Mouse (Mus musculus): ENCODE measurements around the gene Srrm4.

The Srrm4 gene

DNA sequence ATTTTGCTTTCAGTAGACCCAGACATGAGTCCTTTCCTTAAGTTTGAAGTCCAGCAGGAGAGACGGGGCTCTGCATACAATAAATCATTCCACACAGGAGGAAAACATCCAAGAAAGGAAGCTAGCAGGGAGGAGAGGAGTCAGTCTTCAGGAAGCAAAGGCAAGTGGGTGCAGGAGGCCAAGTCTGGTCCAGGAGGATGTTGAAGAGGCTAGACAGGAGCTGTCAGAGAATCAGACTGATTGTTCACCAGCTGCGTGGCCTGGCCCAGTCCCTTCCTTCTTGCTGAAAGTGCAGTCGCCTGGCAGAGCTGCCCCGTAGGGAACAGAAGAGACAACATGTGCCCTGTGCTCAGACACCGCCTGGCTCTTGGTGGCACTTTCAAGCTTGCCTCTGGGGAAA, 100.8 kb downstream of the Srrm4 start:
- DNase-seq (ENCODE audit: low spot score in 2 of 2), result no peak

DNA sequence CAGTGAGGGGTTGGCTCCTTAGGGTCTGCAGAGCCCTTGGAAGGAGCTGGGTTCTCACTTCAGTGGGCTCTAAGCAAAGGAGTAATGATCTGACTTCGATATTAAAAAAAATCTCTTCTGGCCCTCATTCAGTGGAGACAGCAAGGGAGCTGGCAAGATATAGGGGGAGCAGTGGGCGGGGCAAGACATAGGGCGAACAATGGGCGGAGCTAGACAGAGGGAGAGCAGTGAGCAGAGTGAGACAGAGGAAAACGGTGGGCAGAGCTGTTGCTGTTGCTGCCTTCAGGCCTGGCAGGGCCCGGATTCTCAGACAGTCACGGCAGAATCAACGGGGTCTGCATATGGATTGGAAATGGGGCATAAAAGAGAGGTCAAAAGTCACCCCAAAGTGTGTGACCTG, 102.0 kb downstream of the Srrm4 start:
- no peak for DNase-seq (ENCODE audit: low spot score in 2 of 2)

DNA sequence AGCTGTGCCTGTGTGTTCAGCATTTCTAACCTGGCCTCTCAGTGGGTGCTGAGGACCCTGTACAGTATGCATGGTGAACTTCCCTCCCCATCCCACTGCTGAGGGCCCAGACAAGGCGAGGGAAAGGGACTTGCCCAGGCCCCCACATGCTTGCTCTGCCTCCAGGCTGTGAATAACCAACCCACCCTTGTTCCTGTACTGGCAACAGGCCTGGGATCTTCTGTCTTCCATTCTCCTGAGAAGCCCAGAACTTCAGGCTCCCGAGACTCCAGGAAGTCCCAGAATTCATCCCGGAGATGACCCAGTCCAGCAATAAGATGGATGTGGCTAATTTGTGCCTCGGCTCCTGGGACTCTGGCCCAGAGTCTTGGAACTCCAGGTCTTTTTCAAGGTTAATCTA, 105.5 kb downstream of the Srrm4 start:
- no peak for DNase-seq (ENCODE audit: low spot score in 2 of 2)

DNA sequence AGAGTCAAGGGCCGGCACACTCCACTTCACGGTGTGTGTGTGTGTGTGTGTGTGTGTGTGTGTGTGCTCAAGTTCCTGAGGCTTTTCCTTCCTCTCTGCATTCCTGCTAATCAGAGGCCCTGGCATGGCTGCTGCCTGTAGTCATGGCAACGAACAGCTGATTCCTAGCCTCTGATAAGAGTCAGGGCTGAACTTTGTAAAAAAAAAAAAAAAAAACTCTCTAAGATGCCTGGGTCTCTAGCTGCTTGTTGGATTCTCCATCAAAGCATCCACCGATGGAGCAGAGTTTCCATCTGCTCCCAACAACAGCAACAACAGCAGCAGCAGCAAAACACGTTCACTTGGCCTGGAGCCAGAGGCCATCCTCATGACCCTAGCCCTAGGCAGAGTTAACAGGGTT, 106.5 kb downstream of the Srrm4 start:
- no peak for DNase-seq (ENCODE audit: low spot score in 2 of 2)

DNA sequence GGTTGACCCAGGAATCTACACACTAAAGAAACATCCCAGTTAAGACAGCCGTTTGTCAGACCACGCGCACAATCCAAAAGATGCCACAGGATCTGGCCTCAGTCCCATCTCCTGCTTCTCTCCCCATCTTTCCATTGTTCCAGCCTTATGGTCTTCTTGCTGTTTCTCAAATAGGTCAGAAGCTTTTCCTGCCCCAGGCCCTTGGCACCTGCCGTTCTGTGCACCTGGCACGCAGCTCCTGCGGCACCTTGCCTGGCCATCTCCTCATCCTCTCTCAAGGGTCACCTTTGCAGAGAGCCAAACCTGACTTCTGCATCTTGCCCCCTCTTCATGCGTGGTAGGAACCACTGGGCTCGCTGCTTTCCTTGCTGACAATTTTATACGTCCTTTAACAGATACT, 107.4 kb downstream of the Srrm4 start:
- no peak for DNase-seq (ENCODE audit: low spot score in 2 of 2)

DNA sequence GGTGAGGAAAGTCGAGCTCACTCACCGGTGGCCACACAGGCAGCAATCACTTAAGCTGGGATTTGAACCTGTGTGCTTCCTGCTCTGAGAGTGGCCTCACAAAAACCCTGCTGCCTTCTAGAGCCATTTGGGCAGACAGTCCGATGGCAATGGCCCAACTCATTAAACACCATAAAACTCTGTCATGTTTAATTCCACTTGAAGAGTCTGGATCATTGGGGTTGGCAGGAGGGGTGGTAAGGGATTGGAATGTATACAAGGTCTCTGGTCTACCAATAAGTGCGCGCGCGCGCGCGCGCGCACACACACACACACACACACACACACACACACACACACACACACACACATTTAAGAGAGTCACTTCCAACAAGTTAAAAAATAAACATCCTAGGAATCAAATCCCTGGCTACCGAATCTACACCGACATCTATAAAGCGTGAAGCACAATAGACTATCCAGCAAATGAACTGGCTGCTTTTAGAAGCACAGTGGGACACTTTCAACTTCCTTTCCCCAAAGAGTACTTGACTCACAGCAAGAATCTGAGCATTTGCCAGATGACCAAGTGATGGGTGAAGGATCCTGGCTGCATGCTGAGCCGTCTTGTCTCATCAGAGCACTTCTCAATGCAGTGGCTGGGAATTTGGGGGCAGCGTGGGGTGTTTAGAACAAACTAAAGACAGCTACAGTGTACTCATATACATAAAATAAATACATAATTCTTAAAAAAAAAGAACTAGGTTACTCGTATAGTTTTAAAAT, 112.8 kb downstream of the Srrm4 start:
- no peak for DNase-seq (ENCODE audit: low spot score in 2 of 2)

DNA sequence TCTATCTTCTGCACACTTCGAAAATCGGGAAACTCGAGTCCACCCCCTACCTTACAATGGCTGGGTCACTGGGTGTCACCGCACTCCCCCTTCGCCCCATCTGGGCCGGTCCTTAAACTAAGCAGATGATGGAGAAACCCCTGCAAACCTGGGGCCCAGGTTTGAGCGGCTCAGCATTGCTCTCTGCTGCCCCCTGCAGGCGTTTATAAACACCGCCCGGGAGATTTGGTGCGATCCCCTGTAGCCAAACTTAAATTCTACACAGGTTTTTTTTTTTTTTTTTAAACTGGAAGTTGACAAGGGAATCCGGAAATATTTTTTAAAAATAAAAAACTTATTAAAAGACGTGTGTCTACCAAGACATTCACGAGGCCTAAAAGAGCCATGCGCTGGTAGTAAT, 115.6 kb downstream of the Srrm4 start:
- DNase-seq (ENCODE audit: low spot score in 2 of 2), result no peak

DNA sequence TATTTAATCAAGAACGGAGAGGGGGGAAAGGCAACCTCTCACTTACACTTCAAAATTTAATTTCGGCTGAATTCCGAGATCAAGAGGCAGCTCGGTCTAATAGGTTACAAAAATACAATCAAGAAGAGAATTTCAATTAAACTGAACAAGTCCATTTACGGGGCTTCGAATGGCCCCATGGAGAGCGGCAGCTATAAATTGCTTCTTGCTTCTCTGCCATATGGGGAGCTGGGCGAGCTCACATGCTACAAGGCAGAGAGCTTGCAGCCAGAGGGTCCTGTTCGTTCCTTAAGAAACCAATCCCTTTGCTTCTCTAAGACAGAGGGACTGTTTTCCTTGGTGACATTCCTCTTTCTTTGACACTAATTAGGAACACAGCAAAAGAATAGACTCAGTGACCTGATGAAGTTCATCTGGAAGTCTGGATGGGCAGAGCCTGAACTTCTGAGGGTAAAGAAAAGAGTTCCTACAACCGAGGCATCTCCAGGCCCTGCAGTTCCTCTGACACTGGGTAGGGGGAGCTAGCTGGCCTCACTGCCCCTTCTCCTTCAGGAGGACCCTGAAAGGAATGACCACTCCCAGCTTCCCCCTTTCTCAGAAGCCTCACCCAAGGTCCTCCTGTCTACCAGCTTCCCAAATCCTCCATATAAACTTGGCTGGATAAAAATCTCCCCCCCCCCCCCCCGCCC, 130.1 kb downstream of the Srrm4 start:
- no peak for DNase-seq (ENCODE audit: low spot score in 2 of 2)

DNA sequence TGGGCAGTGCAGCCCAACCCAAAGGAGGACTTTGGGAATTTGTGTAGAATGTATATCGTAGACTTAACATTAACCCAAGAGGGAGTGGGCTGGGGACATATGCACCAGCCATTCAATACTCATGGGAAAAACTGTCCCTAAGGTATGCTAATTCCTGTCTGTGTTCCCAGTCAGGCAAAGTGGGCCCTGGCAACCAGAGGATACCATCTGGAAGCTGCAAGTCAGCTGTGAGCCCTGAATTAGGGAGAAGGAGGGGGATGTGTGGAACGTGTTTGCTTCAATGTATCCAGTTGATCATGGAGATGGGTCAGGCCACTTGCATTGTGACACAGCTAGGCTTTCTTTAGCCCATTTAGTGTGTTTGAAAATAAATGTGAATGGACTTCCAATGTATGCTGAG, 131.6 kb downstream of the Srrm4 start:
- no peak for DNase-seq (ENCODE audit: low spot score in 2 of 2)

DNA sequence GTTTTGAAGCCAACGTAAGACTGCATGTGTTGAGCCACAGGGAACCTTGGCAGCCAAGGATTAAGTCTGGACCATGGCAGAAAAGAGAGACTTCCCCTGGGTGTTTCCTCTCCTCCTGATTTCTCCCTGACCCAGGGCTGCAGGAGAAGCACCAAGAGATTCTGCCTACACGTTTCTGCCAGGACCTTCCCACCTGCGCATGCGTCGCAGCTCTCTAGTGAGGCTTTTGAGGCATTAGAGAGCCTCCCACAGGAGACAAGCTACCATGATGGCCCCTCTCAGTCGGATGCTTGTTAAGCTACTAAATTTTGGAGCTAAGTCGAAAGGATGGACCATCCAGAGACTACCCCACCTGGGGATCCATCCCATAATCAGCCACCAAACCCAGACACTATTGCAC, 133.8 kb downstream of the Srrm4 start:
- DNase-seq (ENCODE audit: low spot score in 2 of 2), result no peak

DNA sequence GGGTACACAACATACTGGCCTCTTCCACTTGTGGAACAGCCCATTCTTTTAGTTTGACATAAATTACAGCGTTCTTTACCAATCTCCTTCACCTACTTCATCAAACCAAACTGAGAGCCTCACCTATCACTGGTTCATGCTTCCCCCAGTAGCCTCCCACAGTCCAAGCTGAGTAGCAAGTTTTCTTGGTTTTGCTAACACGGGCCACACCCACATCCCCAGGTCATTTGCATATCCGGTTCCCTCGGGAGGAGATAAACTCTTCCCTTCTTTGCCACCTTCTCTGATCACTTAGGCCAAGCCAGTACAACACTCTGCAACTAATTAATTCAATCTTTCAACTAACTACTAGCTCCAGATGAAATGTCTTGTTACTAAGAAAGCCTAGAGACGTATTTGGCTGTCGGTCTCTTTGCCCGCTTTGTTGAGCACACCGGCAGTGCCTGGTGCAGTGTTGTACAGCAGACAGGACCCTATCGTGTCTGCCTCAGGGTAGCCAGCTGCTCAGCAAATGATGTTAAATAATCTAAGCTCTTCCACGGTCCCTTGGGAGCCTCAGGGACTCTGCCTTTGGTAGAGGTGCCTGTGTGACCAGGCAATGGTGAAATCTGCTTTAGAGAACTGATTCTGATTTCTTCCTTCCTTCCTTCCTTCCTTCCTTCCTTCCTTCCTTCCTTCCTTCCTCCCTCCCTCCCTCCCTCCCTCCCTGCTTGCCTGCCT, 134.7 kb downstream of the Srrm4 start:
- DNase-seq (ENCODE audit: low spot score in 2 of 2), result no peak

DNA sequence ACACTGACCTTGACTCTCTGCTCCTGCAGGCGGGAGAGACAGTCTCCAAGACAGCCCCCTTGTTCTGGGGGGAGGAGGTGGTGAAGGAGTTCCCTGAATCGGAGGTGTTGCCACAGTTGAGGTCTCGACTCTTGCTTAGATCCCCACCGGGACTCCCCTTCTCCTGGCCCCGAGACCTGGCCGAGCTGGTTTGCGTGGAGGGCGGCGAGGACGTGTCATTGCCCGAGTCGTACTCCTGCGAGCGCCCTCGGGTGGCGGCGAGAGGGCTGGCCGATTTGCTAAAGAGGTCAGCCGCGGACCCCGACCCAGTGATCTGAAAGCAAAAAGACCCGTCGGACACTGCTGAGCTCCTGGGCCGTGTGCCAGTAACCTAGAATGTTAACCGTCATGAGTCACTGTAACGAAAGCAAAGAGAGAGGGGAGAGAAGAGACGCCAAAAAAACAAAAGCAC, 138.2 kb downstream of the Srrm4 start:
- DNase-seq (ENCODE audit: low spot score in 2 of 2), result peak in 1 of 2 experiments; percentile 31

DNA sequence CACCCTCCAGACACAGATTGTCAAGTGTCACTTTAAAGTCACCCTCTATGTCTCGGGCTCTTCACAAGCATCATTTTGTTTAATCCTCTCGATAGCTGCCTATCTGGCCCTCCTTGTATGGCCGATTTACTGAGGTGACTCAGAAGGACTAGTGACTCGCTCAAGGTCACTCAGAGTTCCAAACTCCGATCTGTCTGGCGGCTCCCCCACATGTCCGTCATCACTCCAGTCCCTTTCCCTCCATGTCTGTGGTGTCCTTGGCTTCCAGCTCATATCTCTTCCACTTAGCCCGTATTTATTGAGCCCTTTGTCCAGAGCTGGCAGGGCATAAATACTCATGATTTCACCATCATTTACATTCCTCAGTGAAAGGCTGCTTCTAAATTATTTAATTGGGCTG, 140.7 kb downstream of the Srrm4 start:
- DNase-seq (ENCODE audit: low spot score in 2 of 2), result no peak

DNA sequence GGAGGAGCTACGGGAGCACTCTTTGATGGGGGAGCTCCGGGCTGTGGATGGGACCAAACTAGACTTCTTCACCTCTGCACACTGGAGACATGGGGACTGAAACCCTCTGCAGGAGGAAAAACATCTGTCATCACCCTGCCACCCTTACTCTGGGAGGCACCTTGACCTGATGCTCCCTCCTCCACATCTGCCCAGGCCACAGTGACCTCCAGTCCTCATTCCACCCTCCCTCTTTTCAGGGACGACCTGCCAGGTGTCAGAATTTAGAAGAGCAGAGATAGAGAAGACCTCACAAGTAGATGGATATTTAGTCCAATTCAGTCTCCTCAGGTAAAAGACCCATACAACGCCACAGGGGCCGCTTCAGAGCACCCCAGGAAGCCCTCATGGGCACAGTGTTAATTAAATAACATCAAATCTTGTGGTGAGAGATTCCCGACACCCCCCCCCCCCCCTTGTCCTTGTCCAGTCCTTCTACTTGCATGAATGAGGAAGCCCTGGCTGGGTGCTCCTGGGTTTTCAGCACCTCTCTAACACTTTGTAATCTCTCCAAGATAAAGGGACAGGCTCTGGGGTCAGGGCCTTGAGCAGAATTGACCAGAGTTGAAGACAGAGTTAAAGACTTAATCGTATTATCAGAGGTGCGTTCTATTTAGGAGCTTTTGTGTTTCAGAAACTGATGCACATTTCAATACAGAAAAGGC, 141.9 kb downstream of the Srrm4 start:
- DNase-seq (ENCODE audit: low spot score in 2 of 2), result no peak

DNA sequence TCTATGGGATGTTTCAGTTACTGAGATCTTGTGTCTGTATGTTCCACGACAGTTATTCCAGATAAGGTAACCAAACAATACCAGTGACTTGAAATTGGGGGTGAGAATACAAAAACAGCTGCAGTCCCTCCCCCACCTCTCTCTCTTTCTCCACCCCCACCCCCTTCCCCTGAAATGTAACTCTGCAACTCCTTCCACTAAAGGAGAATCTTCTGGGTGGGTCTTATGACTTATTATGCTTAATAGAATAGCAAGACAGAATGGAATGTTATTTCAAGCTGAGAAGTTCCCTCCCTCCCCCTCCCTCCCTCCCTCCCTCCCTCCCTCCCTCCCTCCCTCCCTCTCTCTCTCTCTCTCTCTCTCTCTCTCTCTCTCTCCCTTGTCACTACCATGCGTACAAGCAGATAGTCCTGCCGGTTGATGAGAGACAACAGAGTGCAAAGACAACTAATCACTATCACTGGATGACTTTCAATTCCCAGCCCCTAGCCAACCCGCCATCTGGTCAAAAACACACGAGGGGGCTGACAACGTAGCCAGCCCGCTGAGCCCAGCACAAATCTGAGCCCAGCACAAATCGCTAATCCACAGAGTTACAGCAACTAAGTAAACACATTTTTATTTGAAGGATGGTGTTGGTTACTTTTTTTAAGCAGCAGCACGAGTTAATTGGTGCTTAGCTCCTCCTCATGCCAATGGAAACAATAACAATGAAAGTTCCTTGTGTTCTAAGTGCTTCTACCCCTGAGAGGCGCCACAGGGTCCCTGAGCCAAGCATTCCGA, 143.0 kb downstream of the Srrm4 start:
- no peak for DNase-seq (ENCODE audit: low spot score in 2 of 2)

DNA sequence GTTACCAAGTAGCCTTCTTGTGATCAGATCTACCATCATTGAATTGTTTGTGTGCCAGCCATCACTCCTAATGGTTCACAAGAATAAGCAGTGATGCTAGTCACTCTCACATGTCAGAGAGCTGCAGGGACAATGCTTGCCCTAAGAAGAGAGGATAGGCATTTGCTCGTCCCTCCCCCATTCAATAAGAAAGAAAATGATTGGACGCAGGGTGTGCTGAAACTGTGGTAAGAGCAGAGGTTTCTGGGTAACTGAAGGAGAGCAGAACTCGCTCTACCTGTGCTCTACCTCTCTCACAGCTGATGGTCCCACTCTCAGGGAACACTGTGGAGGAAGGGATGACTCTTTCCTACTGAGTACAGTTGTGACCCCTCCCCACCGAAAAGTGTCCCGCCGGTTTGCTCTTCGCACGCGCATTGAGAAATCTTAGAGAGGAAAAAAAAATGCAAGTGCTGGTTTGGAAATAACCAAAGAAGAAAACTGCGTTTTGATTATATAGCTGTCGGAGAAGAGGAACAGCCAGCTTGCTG, 143.7 kb downstream of the Srrm4 start:
- no peak for DNase-seq (ENCODE audit: low spot score in 2 of 2)

DNA sequence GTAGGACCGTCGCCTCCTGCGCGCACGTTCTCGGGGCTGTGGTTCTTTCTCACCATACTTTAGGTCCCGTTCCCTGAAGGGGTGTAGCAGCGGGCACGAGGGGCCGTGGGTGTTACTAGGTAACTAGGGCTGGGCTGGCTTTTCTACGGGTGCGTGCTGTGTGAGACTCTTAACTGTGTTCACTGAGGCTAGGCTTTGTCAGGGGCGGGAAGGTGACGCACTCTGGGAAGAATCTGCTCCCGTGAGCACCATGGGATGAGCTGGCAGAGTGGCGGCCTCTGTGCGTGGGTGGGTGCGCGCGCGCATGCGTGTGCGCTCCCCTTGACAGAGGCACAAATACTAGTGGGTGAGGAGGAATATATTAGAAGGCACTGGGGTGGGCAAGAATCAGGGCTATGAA, 145.1 kb downstream of the Srrm4 start:
- DNase-seq (ENCODE audit: low spot score in 2 of 2), result no peak

DNA sequence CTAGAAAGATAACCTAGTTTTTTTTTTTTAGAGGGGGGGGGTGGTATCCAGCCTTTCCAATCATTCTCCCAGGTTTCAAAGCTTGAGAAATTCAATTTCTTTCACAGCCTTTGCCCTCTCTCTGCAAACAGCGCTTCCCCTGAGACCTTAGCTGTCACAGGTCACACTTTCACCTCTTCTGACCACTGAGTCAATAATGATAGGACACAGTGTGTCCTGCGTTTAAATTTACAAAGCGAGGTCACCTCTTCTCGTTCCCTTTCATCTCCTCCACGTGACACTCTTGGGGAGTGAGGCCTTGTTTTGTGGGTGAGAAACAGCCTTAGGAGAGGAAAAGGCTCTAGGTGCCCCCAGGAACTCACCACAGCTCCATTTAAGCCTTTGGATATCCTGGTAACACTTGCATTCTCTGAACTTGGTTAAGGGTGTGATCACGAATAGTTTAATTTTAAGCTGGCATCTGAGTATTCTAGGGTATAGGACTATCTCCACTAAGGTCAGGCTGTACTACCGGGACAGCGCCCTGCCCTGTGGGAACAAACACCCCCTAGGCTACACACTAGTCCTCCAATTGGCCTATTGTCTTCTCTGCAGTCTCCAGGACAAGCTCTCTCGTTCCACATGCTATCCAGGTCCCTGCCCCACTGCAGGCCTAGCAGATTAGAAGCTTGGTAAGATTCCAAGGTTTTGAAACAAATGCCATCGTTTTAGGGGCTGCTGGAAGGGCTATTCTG, 145.8 kb downstream of the Srrm4 start:
- no peak for DNase-seq (ENCODE audit: low spot score in 2 of 2)

DNA sequence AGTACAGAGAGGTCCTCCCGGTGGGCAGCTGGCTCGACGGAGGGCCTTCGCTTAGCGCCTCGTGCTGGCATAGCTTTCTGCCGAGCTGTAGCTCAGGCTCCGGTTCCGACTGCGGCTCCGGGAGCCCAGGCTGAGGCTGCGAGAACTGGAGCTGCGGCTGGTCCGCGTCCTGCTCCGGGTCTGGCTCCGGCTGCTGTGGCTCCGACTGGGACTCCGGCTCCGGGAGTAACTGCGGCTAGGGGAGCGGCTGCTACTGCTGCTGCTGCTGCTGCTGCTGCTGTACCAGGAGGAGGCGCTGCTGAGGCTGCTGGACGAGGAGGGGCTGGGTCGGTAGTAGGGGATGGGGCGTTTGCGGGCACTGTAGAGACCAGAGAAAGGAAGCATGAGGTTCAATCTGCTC, 147.1 kb downstream of the Srrm4 start:
- no peak for DNase-seq (ENCODE audit: low spot score in 2 of 2)

DNA sequence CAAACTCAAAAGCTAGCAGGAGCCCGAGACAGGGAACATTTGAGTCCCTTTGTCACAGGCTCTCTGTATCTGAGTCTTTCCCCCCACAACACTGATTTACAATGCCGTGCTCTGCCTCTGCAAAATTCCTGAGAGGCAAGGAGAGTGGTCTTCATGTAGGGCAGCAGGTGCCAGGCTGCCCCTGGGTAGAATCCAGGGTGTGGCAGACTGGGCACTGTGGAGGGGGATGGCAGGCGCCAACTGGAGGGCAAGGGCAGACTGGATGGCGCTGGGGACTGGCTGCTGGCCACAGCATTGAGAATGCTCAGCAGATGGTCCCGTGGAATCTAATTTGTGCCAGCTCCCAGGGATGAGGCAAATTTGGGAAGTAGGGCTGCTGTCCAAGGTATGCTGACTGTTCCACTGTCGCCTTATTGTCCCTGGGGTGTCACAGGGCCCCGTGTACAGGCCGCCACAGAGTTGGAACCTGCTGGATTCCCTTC, 148.1 kb downstream of the Srrm4 start:
- no peak for DNase-seq (ENCODE audit: low spot score in 2 of 2)
